Mouse (Mus musculus) olfactory bulb, adult 2 months (tissue): ENCODE measurements around the gene Syt2. TPM values are rescaled to one million over a fixed set of nuclear protein-coding genes. Genes with fewer than 3 reads are reported as not detected.

ENCODE experiments used
- H3K27ac ChIP-seq: fragments of 200-500 bp; 2 replicates; pipeline ENCODE4 v1.5.1; 2012; ENCODE audit warnings: low read depth, low read length; ENCODE audit not compliant: insufficient read depth
- H3K4me1 ChIP-seq: fragments of 200-500 bp; 2 replicates; pipeline ENCODE4 v1.6.1; 2012; ENCODE audit warnings: low read length; ENCODE audit not compliant: control insufficient read depth, insufficient read depth
- H3K4me3 ChIP-seq: fragments of 200-500 bp; 2 replicates; pipeline ENCODE4 v1.5.1; 2012; ENCODE audit warnings: mild to moderate bottlenecking, low read depth, low read length, moderate library complexity; ENCODE audit not compliant: insufficient read depth
- CTCF ChIP-seq: fragments of 200-500 bp; IDR thresholded peaks from 2 replicates; pipeline ENCODE4 v1.5.1; 2012; ENCODE audit warnings: low read depth, mild to moderate bottlenecking, low read length, moderate library complexity; ENCODE audit not compliant: insufficient read depth
- POLR2A ChIP-seq: fragments of 200-500 bp; IDR thresholded peaks from 2 replicates; pipeline ENCODE4 v1.6.1; 2012; ENCODE audit warnings: mild to moderate bottlenecking, low read depth, low read length, moderate library complexity; ENCODE audit not compliant: insufficient read depth
- WGBS: fragments of 180-500 bp; shearing (Covaris S2); methylation state at CpG from one replicate; pipeline ENCODE4 v1.1.7; 2018; 5-methylcytosine and 5-hydroxymethylcytosine counted together
- polyA plus RNA-seq: library from polyadenylated mRNA; stranded (reverse); fragments of >200 nt; gene quantifications from 2 replicates; pipeline ENCODE4 v1.2.4, GENCODE M21; 2012; ENCODE audit warnings: low replicate concordance; ENCODE audit not compliant: missing spikeins, insufficient read depth, insufficient read length

Gene Syt2
- polyA plus RNA-seq, 1 experiment, result not detected

DNA sequence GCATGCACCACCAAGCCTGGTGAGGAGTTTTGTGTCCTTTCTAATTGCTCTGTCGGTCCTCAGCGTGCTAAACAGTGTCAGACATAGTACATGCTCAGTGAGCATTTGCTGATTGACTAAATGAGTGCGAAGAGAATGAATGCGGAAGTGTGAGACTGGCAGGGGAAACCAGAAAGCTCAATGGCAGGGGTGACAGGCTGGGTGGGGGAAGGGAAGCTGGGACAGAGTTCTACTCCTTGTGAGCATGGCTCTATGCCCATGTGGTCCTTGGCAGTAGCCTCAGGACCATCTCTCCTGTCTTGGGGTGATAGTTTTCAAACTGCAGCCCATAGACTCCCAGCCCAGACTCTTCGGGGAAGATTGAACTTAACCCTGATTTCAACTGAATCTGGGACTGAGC lies 52.0 kb downstream of the Syt2 start:
- Histone ChIP-seq H3K4me1 (no peaks in the 10 kb centered on the region), H3K27ac (no peak overlapping the region), H3K4me3 (no peak overlapping the region)
- TF ChIP-seq POLR2A (no peak), CTCF (no peak)
- WGBS, result 62% methylated on average over 5 of the region's 5 CpGs

DNA sequence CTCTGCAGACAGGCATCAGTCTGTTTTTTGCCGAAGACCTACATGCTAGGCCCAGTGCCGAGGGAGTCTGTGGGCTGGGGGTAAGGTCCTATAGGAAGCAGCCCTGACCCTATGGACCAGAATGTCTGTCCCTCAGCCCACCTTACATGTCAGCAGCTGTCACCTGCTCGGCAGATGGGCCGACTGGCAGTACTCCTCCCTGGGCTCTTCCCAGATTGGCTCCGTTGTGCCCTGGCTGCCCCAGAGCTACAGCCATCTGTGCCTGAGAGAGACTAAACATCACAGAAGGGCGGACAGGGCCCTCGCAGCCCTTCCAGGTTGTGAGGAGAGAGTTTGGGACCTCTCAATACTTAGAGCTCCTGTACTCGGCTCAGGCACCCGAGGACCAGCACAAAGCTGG lies 52.9 kb downstream of the Syt2 start:
- Histone ChIP-seq H3K4me1 (no peaks in the 10 kb centered on the region), H3K27ac (no peak overlapping the region), H3K4me3 (no peak overlapping the region)
- WGBS, result 84% methylated on average over 9 of the region's 9 CpGs
- TF ChIP-seq POLR2A, result no peak
- no peak for TF ChIP-seq CTCF

DNA sequence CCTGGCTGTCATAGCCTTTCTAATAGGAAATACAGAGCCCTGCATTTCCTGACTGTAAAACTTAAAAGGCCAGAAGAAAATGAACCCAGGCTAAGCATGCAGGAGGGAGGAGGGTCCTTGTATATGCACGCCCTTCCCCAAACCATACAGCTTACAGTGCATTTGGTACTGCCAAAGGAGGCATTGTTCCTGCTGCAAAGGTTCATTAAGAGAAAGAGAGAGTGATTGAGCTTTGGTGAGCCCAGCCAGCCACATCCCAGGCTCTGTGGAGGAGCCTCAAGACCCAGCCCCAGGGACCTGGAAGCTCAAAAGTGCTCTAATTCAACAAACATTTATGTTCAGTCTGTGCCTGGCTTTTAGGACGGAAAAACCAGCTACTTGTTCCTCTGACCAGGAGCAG lies 53.7 kb downstream of the Syt2 start:
- no peak overlapping the region for H3K4me3 ChIP-seq
- no peak overlapping the region for H3K27ac ChIP-seq
- 70% methylated on average over 2 of the region's 2 CpGs for WGBS
- no peak for TF ChIP-seq CTCF
- no peaks in the 10 kb centered on the region for H3K4me1 ChIP-seq

DNA sequence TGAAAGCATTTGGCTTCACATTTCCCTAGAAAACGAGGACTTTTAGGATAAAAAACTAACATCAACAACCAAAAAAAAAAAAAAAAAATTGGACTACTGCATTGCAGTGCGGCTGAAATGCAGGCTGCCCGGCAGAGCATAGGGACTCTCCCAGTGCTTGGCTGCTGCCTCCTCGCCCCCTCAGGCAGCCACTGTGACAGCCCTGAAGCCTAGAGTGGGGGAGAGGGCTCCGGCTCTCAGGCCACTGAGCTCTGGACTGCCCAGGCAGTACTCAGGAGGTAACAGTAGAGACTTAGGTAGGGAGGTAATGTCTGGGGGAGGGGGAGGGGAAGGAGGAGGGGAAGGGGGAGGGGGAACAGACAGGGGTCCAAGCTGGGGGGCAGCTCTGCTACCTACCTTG lies 54.2 kb downstream of the Syt2 start:
- Histone ChIP-seq H3K27ac (no peak overlapping the region), H3K4me3 (no peak overlapping the region), H3K4me1 (no peaks in the 10 kb centered on the region)
- TF ChIP-seq POLR2A (no peak), CTCF (no peak)
- 66% methylated on average over 5 of the region's 5 CpGs for WGBS

DNA sequence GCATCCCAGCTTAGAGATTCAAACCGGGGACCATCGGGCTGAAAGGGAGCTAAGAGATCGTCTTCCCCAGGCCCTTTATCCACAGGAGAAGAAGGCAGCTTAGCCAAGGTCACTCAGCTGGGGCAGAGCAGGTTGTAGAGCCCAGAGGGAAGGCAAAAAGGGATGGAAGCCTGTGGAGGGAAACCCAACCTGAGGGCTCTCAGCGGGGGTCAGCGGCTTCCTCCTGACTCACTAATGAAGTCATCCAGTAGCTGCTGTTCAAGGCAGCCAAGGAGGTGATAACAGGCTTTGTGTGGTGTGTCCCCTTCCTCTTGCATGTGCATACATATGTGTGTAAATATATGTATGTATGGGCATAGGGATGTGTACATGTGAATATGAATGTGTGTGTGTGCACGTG lies 54.7 kb downstream of the Syt2 start:
- Histone ChIP-seq H3K27ac (no peak overlapping the region), H3K4me3 (no peak overlapping the region), H3K4me1 (no peaks in the 10 kb centered on the region)
- TF ChIP-seq CTCF (no peak), POLR2A (no peak)
- WGBS, result 51% methylated on average over 6 of the region's 6 CpGs

DNA sequence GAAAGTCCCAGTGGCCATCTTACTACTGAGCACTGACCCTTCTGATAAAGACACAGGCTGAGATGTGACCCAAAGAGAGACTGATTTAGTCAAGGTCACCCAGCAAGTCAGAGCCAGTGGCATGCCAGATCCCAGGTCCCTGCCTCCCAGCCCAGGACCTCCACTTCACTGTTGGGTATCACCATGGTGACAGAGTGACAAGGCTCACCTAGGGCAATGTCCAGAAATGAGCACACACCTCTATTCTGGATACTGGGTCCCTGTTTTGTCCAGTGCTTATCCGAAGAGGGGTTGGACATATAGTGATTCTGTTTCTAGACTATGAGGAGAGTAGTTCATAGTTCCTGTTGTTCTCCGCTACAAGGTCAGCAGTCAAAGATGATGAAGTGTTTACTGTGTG lies 56.8 kb downstream of the Syt2 start:
- TF ChIP-seq POLR2A, result no peak
- TF ChIP-seq CTCF, result no peak
- Histone ChIP-seq H3K4me1 (peaks cover under 1% of the 10 kb centered on the region), H3K27ac (no peak overlapping the region), H3K4me3 (no peak overlapping the region)
- 92% methylated on average over 2 of the region's 2 CpGs for WGBS

GRCm38 (mm10) chr1:134704396-134705306 lies 58.2 kb downstream of the Syt2 start:
- Histone ChIP-seq H3K27ac (no peak overlapping the region), H3K4me1 (peaks cover 15% of the 10 kb centered on the region), H3K4me3 (no peak overlapping the region)
- TF ChIP-seq POLR2A (no peak), CTCF (peak; percentile 61; the same call in 1 of the 2 replicates)
- WGBS, result 45% methylated on average over 22 of the region's 22 CpGs

DNA sequence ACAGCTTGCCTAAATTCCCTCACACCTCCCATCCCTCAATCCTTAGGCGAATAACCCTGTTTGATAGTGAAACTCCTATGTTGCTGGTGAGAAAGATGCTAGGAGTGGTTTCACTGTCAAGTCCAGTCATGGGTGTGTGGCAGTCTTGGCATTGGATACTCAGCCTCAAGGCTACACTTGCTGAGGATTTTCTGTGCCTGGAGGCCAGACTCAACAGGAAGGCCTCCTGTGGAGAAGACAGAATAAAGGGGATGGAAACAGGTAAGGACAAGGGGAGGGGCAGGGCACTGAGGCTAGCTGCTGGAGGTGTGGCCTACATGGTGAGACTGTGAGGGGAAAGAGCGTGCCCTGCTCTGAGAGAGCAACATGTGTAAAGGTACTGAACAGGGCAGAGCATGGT lies 60.1 kb downstream of the Syt2 start:
- H3K27ac ChIP-seq, result no peak overlapping the region
- TF ChIP-seq CTCF, result no peak
- no peak overlapping the region for H3K4me3 ChIP-seq
- peaks cover 20% of the 10 kb centered on the region for H3K4me1 ChIP-seq
- 79% methylated on average over 2 of the region's 2 CpGs for WGBS

DNA sequence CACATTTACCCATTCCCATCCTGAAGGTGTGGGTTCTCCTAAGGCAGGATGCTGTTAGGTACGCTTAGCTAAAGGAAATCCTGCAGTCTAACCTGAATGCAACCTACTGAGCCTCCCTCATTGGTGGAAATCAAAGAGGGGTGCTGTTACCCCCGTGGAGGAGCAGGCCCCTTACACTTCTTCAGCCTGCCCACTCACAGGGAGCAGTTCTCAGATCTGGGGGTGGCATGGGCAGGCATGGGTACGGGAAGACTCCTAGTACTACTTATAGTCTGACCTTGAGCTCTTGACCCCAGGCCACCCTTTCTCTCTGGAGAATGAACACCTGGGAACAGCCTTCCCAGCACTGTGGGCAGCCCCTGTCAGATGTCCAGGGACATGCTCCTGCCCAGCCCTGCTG lies 61.0 kb downstream of the Syt2 start:
- WGBS, result 90% methylated on average over 3 of the region's 3 CpGs
- H3K4me1 ChIP-seq, result peaks cover 20% of the 10 kb centered on the region
- no peak overlapping the region for H3K27ac ChIP-seq
- TF ChIP-seq POLR2A, result no peak
- TF ChIP-seq CTCF, result no peak
- no peak overlapping the region for H3K4me3 ChIP-seq
